Mouse (Mus musculus): ENCODE data around the gene Phgdh. TPM values are rescaled to one million over a fixed set of nuclear protein-coding genes. Genes with fewer than 3 reads are reported as not detected.

The Phgdh gene
- total RNA-seq, 4 experiments from 2014 or later = 6.8 to 28.8 (median 12.0) TPM

- DNase-seq = no peak
Observed at GRCm38 (mm10) chr3:98343235-98343634, 3.4 kb upstream of the Phgdh start.

DNA sequence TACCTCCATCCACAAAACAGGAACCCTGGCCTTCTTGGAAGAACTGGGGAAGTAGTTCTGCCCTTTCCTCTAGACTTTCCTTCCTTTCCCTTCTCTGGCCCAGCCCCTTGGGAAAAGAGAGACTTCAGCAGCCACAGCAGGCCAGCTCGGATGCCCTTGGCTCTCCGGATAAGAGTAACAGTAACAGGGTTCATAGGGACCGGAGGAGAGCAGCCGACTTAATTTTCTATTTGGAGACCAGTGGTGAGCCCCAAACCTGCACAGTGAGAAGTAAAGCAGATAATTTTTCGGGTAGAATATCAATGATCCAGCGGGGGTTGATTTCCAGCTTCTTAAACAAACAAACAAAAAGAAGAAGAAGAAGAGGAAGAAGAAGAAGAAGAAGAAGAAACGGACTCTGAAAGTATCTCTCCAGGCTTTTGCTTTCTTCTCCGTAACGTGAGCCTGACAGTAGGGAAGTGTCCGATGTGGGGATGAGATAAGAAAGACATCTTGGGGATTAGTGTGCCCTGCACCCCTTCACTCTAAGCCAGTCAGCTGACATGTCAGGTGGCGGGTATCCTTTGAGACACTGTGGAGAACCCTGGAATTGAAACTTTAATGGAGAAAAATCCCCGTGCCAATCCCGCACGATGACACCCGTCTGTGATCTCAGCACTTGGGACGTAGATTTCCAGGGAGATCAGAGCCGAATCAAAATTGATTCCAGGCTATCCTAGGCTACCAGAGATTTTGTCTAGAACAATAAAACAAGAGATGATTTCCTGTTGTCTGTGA, 1.2 kb upstream of the Phgdh start:
- no peak for DNase-seq

GRCm38 (mm10) chr3:98339097-98339705, 589 bp downstream of the Phgdh start:
- DNase-seq = peak; percentile 15

DNA sequence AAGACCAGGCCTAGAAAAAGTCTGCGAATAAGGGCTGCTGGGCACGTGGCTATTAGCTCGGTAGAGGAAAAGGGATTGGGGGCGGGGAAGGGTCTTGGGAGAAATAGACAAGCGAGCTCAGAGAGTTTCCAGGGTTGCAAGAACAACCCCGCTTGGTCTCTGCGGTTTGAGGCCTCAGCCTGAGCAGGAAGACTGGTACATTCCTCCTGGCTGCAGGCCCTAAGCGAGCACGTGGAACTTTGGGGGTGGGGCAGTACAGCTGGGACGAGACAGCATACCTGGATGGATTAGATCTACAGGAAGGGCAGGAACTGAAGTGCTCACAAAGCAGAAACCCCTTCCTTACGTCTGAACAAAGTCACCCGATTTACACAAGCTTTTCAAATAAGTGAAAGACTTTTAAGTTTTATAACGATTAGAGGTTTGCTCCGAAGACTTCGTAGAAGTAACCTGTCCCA, 1.2 kb downstream of the Phgdh start:
- DNase-seq = peak; percentile 19

DNA sequence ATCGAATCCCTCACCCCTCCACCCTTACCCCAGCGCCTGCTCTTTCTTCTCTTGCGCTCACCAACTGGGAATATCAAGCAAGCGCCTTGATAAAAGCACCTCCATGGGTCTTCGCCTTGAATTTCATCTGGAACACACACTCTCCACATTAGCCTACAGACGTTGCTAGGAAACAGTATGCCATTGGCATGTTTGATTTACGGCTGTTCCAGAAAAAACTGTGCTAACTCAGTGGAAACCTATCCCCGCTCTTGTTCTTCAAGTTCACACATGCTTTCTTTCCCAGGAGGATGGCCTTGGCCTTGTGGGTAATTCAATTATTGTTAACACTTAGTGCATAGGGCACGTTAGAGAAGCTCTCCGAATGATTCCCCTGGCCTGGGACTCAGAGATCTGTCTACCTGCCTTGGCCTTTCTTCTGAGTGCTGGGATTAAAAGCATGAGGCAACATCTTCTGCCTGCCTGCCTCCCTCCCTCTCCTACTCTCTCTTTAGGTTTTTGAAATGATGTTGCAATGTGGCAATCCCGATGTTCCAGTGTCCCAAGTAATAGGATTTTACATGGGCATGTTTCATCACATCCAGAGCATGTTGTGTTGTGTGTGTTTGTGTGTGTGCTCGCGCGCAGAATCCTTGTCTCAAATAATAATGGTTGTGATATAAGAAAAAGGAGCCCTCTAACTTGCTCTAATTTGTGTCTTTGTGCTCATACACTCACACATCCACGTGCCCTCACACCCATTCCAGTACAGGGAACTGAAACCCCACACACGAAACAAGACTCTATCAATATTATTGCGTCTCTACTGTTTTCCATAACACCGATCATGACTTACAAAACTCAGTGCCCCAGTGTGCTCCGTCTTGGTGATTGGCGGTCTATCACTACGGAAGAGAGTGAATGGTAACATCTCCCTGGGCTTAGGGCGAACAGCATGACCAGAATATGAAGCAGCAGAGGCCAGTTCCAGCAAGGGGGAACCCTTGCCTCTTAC, 2.8 kb downstream of the Phgdh start:
- DNase-seq = no peak

DNA sequence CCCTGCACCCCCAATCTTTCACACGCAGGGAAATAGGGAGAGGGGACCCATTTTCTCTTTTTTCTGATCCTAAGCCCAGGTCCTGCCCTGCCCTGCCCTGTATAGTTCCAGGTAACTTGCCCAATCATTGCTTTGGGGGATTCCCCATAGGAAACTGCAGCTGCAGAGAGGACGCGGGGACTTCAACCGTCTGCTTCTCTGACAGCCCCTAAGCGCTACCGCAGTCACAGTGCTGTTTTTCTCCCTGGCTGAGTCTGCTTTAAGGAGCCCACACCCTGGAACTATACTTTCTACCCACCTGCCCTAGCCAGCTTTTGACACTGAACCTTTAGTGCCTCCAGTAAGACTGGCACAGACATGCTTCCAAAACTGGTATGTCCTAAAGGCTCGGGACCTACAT, 3.9 kb downstream of the Phgdh start:
- no peak for DNase-seq

DNA sequence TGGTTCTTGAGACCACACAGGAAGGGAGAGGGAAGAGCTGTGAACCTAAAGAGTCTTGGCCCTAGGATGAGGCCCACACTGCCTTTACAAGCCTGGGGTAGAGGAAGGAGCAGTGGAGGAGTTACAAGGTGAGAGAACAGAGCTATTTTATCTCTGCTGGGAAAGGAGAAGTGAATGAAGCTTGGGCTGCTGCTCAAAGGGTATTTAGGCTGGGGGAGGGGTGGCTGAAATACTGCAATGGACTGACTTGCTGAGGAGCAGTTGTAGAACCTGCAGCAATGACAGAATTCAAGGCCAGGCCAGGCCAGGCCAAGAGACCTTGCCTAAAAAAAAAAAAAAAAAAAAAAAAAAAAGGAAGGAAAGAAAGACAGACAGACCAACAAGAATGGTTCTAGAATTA, 4.5 kb downstream of the Phgdh start:
- DNase-seq = no peak

GRCm38 (mm10) chr3:98334010-98334409, 5.8 kb downstream of the Phgdh start:
- DNase-seq = no peak

DNA sequence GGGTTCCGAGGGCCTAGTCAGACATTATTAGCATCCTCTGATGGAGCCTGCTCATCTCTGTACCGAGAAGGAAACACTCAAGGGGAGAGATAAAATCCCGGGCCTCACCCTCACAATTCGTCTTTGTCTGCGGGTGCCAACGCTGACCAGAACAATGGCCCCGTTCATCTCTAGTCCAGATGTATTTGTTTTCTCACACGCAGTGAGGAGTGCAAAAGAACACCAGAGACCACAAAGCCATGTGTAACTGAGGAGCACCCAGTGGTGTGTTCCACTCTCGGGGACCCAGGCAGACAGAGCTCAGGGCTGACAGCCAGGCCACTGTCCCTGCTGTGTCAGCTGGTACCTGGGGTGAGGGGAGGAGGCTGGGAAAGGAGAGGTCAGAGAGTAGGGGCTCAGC, 15.6 kb downstream of the Phgdh start:
- no peak for DNase-seq

DNA sequence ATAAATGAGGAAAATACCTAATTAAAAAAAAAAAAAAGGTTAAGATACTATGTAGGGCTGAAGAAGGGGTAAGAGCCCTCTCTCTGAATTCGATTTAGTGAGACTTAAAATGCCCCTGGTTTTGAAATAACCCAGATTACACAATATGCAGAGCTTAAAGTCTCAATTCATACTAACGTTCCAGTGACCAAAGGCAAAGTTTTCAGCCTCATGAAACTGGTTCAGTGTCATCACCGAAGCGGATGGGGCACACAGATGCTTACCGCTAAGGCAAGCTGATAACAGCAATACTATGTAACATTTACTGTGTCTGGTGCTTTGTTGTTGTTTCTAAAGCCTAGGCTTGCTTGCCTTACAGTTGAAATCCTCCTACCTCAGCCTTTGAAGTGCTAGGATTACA, 17.6 kb downstream of the Phgdh start:
- no peak for DNase-seq

GRCm38 (mm10) chr3:98319190-98319589, 20.6 kb downstream of the Phgdh start:
- no peak for DNase-seq

DNA sequence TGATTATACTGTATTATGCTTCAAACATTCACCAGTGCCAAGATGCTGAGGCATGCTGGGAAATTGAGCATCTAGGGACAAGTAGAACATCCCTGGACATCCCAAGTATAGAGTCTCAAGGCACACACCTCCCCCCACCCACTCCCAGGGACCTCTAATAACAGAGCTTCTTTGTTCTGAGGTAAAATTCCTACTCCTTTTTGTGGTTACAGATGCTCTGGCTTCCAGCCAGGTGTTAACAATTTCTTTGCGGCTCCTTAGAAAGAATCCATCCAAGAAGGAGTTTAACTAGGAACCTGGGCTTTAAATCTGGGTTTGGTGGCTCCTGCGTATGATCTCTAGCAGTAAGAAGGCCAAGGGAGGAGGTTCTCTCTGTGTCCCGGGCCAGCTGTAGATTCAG, 22.6 kb downstream of the Phgdh start:
- no peak for DNase-seq

- no peak for DNase-seq
Observed at GRCm38 (mm10) chr3:98315181-98315580, 24.6 kb downstream of the Phgdh start.

- no peak for DNase-seq
Observed at GRCm38 (mm10) chr3:98313294-98314155, 26.3 kb downstream of the Phgdh start.

DNA sequence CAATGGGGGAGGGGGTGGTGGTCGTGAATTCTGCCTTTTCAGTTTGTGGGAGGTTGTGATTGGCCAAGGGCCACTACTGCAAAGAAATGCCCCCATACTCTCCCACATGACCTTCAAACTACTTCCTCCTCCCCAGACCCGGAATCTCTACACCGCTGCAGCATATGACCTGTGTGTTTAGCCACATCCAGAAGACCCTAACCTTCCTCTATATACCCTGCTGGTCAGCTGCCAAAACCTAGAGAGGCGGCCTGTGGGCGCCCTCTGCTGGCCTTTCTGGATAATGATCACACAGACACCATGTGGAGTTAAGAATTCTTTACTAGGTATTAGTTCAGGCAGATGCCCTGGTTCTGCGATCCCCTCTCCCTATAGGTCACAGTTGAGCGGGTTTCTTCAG, 26.9 kb downstream of the Phgdh start:
- peak; percentile 8 for DNase-seq

DNA sequence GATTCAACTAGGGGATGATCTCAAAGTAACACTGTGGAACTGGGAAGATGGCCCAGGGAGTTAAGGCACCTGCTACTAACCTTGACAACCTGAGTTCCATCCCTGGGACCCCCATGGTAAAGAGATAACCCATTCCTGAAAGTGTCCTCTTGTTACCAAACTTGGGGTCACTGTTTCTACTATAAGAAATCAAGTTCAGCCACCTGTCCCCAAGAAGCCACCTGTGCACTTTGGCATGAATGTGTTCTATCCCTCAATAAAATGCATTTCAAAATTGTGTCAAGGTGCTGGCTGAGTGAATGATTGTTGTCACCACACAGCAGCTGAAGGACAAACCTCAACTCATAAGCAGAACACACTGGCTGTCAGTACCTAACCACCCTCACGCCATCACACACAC, 29.3 kb downstream of the Phgdh start:
- no peak for DNase-seq

DNA sequence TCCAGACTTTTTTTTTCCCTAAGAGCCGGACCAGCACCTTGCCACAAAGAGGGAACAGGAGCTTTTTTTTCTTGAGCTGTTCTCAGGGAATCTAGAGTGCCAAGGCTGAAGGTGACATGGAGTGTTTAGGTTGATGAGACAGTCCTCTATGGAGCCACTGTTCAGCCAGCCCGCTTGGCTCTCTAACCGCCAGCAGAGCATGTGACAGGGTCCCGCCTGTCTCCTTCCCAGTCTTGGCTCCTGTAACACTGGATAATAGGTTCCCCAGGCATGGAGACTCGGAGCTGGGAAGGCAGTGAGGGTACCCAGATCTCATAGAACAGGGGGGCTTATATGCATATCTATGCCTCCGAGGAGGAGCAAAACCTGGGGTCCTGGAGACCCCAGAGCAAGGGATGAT, 31.2 kb downstream of the Phgdh start:
- no peak for DNase-seq

GRCm38 (mm10) chr3:98301761-98302160, 38.0 kb downstream of the Phgdh start:
- no peak for DNase-seq

- no peak for DNase-seq
Observed at GRCm38 (mm10) chr3:98300266-98300665, 39.5 kb downstream of the Phgdh start.

- DNase-seq = no peak
Observed at GRCm38 (mm10) chr3:98299391-98300100, 40.2 kb downstream of the Phgdh start.

DNA sequence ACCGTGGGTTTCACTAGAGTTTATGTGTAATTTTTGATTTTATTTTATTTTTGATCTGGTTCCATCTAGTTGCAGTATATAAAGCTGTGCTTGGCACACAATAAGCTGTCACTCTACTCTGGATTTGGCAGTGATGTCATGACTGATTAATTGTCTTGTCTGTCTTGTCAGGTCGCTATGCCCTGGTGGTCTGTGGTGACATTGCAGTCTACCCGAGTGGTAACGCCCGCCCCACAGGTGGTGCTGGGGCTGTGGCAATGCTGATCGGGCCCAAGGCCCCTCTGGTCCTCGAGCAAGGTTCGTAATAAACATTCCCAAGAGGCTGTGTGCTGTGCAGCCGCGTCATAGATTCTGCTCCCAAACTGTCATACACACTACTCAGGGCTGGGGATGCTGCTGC, 43.8 kb downstream of the Phgdh start:
- no peak for DNase-seq
